Mouse (Mus musculus) layer of hippocampus, postnatal 36 days (tissue): ENCODE measurements around the gene Lrrc27. TPM values are rescaled to one million over a fixed set of nuclear protein-coding genes. Genes with fewer than 3 reads are reported as not detected.

ENCODE experiments used
- DNase-seq, 2 experiments: peaks; one replicate each; pipeline ENCODE4 v3.0.0; 2022
- total RNA-seq, 2 experiments: library from RNA; stranded (reverse); gene quantifications; 2 replicates each; pipeline ENCODE4 v1.2.3; 2021

Lrrc27 gene
- total RNA-seq, 2 experiments from 2014 or later = 5.3 to 5.5 TPM

- peak in 1 of 2 experiments; percentile 1 for DNase-seq
Measured at GRCm38 (mm10) chr7:139214596-139215340, 2.0 kb downstream of the Lrrc27 start.

- peak in 1 of 2 experiments; percentile 1 for DNase-seq
Measured at GRCm38 (mm10) chr7:139215516-139215915, 2.7 kb downstream of the Lrrc27 start.

- DNase-seq = peak in 1 of 2 experiments; percentile 1
Measured at GRCm38 (mm10) chr7:139215946-139216345, 3.2 kb downstream of the Lrrc27 start.

GRCm38 (mm10) chr7:139216464-139216863, 3.7 kb downstream of the Lrrc27 start:
- DNase-seq = peak in 1 of 2 experiments; percentile 1

- DNase-seq = peak in 1 of 2 experiments; percentile 4
Measured at GRCm38 (mm10) chr7:139217046-139217445, 4.3 kb downstream of the Lrrc27 start.

GRCm38 (mm10) chr7:139218641-139219415, 6.0 kb downstream of the Lrrc27 start:
- DNase-seq = no peak

GRCm38 (mm10) chr7:139219486-139219885, 6.7 kb downstream of the Lrrc27 start:
- DNase-seq = no peak

GRCm38 (mm10) chr7:139220303-139220702, 7.5 kb downstream of the Lrrc27 start:
- DNase-seq = no peak

- no peak for DNase-seq
Measured at GRCm38 (mm10) chr7:139221072-139221471, 8.3 kb downstream of the Lrrc27 start.

GRCm38 (mm10) chr7:139221856-139222255, 9.1 kb downstream of the Lrrc27 start:
- no peak for DNase-seq

GRCm38 (mm10) chr7:139222341-139222740, 9.6 kb downstream of the Lrrc27 start:
- no peak for DNase-seq

- DNase-seq = peak in 1 of 2 experiments; percentile 0
Measured at GRCm38 (mm10) chr7:139224070-139224469, 11.3 kb downstream of the Lrrc27 start.

GRCm38 (mm10) chr7:139224725-139225124, 11.9 kb downstream of the Lrrc27 start:
- no peak for DNase-seq

GRCm38 (mm10) chr7:139226416-139226815, 13.6 kb downstream of the Lrrc27 start:
- DNase-seq = peak in 1 of 2 experiments; percentile 0

- no peak for DNase-seq
Measured at GRCm38 (mm10) chr7:139228447-139229171, 15.8 kb downstream of the Lrrc27 start.

GRCm38 (mm10) chr7:139229837-139230236, 17.0 kb downstream of the Lrrc27 start:
- no peak for DNase-seq

GRCm38 (mm10) chr7:139230241-139230640, 17.5 kb downstream of the Lrrc27 start:
- DNase-seq = no peak

GRCm38 (mm10) chr7:139233714-139234113, 20.9 kb downstream of the Lrrc27 start:
- DNase-seq = peak; percentile 87 to 88

- no peak for DNase-seq
Measured at GRCm38 (mm10) chr7:139234426-139235188, 21.8 kb downstream of the Lrrc27 start.

GRCm38 (mm10) chr7:139235651-139236358, 23.0 kb downstream of the Lrrc27 start:
- DNase-seq = no peak

- DNase-seq = no peak
Measured at GRCm38 (mm10) chr7:139239432-139239831, 26.6 kb downstream of the Lrrc27 start.
